Mouse (Mus musculus) liver, adult 2 months (tissue): ENCODE measurements at regions not wholly inside any gene's neighbourhood (a gene's known extent, or its start where the extent isn't known, plus 50 kb on each side); places are given as distances from the start of the nearest gene placed in this dataset.

ENCODE experiments used
- DNase-seq: peaks from one replicate; pipeline ENCODE4 v3.0.0-alpha.2; 2011; ENCODE audit warnings: low read depth, low spot score; ENCODE audit errors: extremely low read depth
- H3K27ac ChIP-seq: fragments of 200-500 bp; replicated peaks from 2 replicates; pipeline ENCODE4 v1.5.1; 2012; ENCODE audit warnings: low read depth, mild to moderate bottlenecking, control low read depth, inconsistent platforms, low read length; ENCODE audit not compliant: insufficient read depth
- H3K27me3 ChIP-seq: fragments of 200-500 bp; 2 replicates; pipeline ENCODE4 v1.6.1; 2012; ENCODE audit warnings: mild to moderate bottlenecking, moderate library complexity, low read length, inconsistent platforms; ENCODE audit not compliant: control insufficient read depth, insufficient read depth
- H3K36me3 ChIP-seq: fragments of 200-500 bp; 2 replicates; pipeline ENCODE4 v1.6.1; 2012; ENCODE audit warnings: low read length, inconsistent platforms; ENCODE audit not compliant: control insufficient read depth, insufficient read depth
- H3K4me1 ChIP-seq: fragments of 200-500 bp; 2 replicates; pipeline ENCODE4 v1.6.1; 2011; ENCODE audit warnings: low read length; ENCODE audit not compliant: control insufficient read depth, insufficient read depth
- H3K4me3 ChIP-seq: fragments of 200-500 bp; 2 replicates; pipeline ENCODE4 v1.5.1; 2011; ENCODE audit warnings: low read depth, mild to moderate bottlenecking, control low read depth, low read length, moderate library complexity; ENCODE audit not compliant: insufficient read depth
- H3K79me2 ChIP-seq: fragments of 200-500 bp; 2 replicates; pipeline ENCODE4 v1.6.1; 2012; ENCODE audit warnings: inconsistent platforms, mild to moderate bottlenecking, low read length, moderate library complexity; ENCODE audit not compliant: control insufficient read depth, insufficient read depth
- H3K9ac ChIP-seq: fragments of 200-500 bp; 2 replicates; pipeline ENCODE4 v1.6.1; 2012; ENCODE audit warnings: low read depth, mild to moderate bottlenecking, control low read depth, inconsistent platforms, low read length
- CTCF ChIP-seq: fragments of 200-500 bp; IDR thresholded peaks from 2 replicates; pipeline ENCODE4 v1.5.1; 2011; ENCODE audit warnings: low read depth, low read length, control low read depth
- POLR2A ChIP-seq: fragments of 200-500 bp; IDR thresholded peaks from 2 replicates; pipeline ENCODE4 v1.6.1; 2011; ENCODE audit warnings: low read length, control low read depth; ENCODE audit not compliant: insufficient read depth; ENCODE audit errors: extremely low read depth
- WGBS: fragments of 180-500 bp; shearing (Covaris S2); methylation state at CpG from one replicate; pipeline ENCODE4 v1.1.7; 2018; 5-methylcytosine and 5-hydroxymethylcytosine counted together

- no peaks in the 10 kb centered on the region for H3K79me2 ChIP-seq
- TF ChIP-seq POLR2A, result no peak
- no peak for TF ChIP-seq CTCF
- H3K36me3 ChIP-seq, result no peaks in the 10 kb centered on the region
- no peaks in the 10 kb centered on the region for H3K27me3 ChIP-seq
- no peak overlapping the region for H3K27ac ChIP-seq
- H3K4me1 ChIP-seq, result no peaks in the 10 kb centered on the region
- 82% methylated on average over 10 of the region's 10 CpGs for WGBS
- DNase-seq, result no peak
- H3K9ac ChIP-seq, result no peak overlapping the region
- no peak overlapping the region for H3K4me3 ChIP-seq
Observed at GRCm38 (mm10) chr10:87667651-87668140, 146.1 kb downstream of the Pah start.

- Histone ChIP-seq H3K27ac (no peak overlapping the region), H3K4me1 (no peaks in the 10 kb centered on the region; the same call in 1 of the 2 replicates), H3K79me2 (no peaks in the 10 kb centered on the region), H3K27me3 (no peaks in the 10 kb centered on the region), H3K9ac (no peak overlapping the region), H3K36me3 (no peaks in the 10 kb centered on the region), H3K4me3 (no peak overlapping the region)
- WGBS, result 43% methylated on average over 5 of the region's 5 CpGs
- peak; percentile 64 for DNase-seq
- TF ChIP-seq POLR2A, result no peak
- TF ChIP-seq CTCF, result no peak
Observed at GRCm38 (mm10) chr10:87674740-87675420, 153.3 kb downstream of the Pah start.

- no peaks in the 10 kb centered on the region for H3K27me3 ChIP-seq
- H3K27ac ChIP-seq, result no peak overlapping the region
- no peak overlapping the region for H3K9ac ChIP-seq
Observed at GRCm38 (mm10) chr10:87676041-87676672, 154.6 kb downstream of the Pah start.

GRCm38 (mm10) chr10:87678984-87679383 lies 157.4 kb downstream of the Pah start:
- Histone ChIP-seq H3K36me3 (no peaks in the 10 kb centered on the region), H3K27ac (no peak overlapping the region), H3K4me1 (no peaks in the 10 kb centered on the region; the same call in 1 of the 2 replicates), H3K4me3 (no peak overlapping the region), H3K9ac (no peak overlapping the region), H3K79me2 (no peaks in the 10 kb centered on the region), H3K27me3 (no peaks in the 10 kb centered on the region)
- no peak for TF ChIP-seq CTCF
- no peak for TF ChIP-seq POLR2A
- no peak for DNase-seq

More at GRCm38 (mm10) chr10:87676041-87676672, 154.6 kb downstream of the Pah start:
- DNase-seq, result no peak
- Histone ChIP-seq H3K4me1 (no peaks in the 10 kb centered on the region; the same call in 1 of the 2 replicates), H3K79me2 (no peaks in the 10 kb centered on the region), H3K4me3 (no peak overlapping the region), H3K36me3 (no peaks in the 10 kb centered on the region)
- WGBS, result 82% methylated on average over 4 of the region's 4 CpGs
- no peak for TF ChIP-seq POLR2A
- no peak for TF ChIP-seq CTCF

GRCm38 (mm10) chr10:87686311-87686710 lies 164.7 kb downstream of the Pah start:
- WGBS, result 84% methylated on average over 4 of the region's 4 CpGs
- TF ChIP-seq POLR2A (no peak), CTCF (no peak)
- H3K4me1 ChIP-seq, result no peaks in the 10 kb centered on the region; the same call in 1 of the 2 replicates
- H3K79me2 ChIP-seq, result no peaks in the 10 kb centered on the region
- no peak overlapping the region for H3K27ac ChIP-seq
- no peaks in the 10 kb centered on the region for H3K27me3 ChIP-seq
- DNase-seq, result no peak
- H3K36me3 ChIP-seq, result no peaks in the 10 kb centered on the region
- no peak overlapping the region for H3K4me3 ChIP-seq
- H3K9ac ChIP-seq, result no peak overlapping the region

GRCm38 (mm10) chr10:87686785-87687184 lies 165.2 kb downstream of the Pah start:
- WGBS, result 87% methylated on average over 2 of the region's 2 CpGs
- no peak overlapping the region for H3K4me3 ChIP-seq
- no peaks in the 10 kb centered on the region for H3K79me2 ChIP-seq
- H3K27me3 ChIP-seq, result no peaks in the 10 kb centered on the region
- H3K4me1 ChIP-seq, result no peaks in the 10 kb centered on the region; the same call in 1 of the 2 replicates
- H3K27ac ChIP-seq, result no peak overlapping the region
- no peak for TF ChIP-seq CTCF
- TF ChIP-seq POLR2A, result no peak
- no peak for DNase-seq
- H3K36me3 ChIP-seq, result no peaks in the 10 kb centered on the region
- no peak overlapping the region for H3K9ac ChIP-seq
